Mouse (Mus musculus) liver, adult 2 months (tissue): Measurements from ENCODE around the gene Rrp36. TPM values are rescaled to one million over a fixed set of nuclear protein-coding genes. Genes with fewer than 3 reads are reported as not detected.

Source experiments
- DNase-seq: peaks from one replicate; pipeline ENCODE4 v3.0.0-alpha.2; 2011; ENCODE audit warnings: low read depth, low spot score; ENCODE audit errors: extremely low read depth
- H3K27ac ChIP-seq: fragments of 200-500 bp; replicated peaks from 2 replicates; pipeline ENCODE4 v1.5.1; 2012; ENCODE audit warnings: low read depth, mild to moderate bottlenecking, control low read depth, inconsistent platforms, low read length; ENCODE audit not compliant: insufficient read depth
- H3K27me3 ChIP-seq: fragments of 200-500 bp; 2 replicates; pipeline ENCODE4 v1.6.1; 2012; ENCODE audit warnings: mild to moderate bottlenecking, moderate library complexity, low read length, inconsistent platforms; ENCODE audit not compliant: control insufficient read depth, insufficient read depth
- H3K36me3 ChIP-seq: fragments of 200-500 bp; 2 replicates; pipeline ENCODE4 v1.6.1; 2012; ENCODE audit warnings: low read length, inconsistent platforms; ENCODE audit not compliant: control insufficient read depth, insufficient read depth
- H3K4me1 ChIP-seq: fragments of 200-500 bp; 2 replicates; pipeline ENCODE4 v1.6.1; 2011; ENCODE audit warnings: low read length; ENCODE audit not compliant: control insufficient read depth, insufficient read depth
- H3K4me3 ChIP-seq: fragments of 200-500 bp; 2 replicates; pipeline ENCODE4 v1.5.1; 2011; ENCODE audit warnings: low read depth, mild to moderate bottlenecking, control low read depth, low read length, moderate library complexity; ENCODE audit not compliant: insufficient read depth
- H3K79me2 ChIP-seq: fragments of 200-500 bp; 2 replicates; pipeline ENCODE4 v1.6.1; 2012; ENCODE audit warnings: inconsistent platforms, mild to moderate bottlenecking, low read length, moderate library complexity; ENCODE audit not compliant: control insufficient read depth, insufficient read depth
- H3K9ac ChIP-seq: fragments of 200-500 bp; 2 replicates; pipeline ENCODE4 v1.6.1; 2012; ENCODE audit warnings: low read depth, mild to moderate bottlenecking, control low read depth, inconsistent platforms, low read length
- CTCF ChIP-seq: fragments of 200-500 bp; IDR thresholded peaks from 2 replicates; pipeline ENCODE4 v1.5.1; 2011; ENCODE audit warnings: low read depth, low read length, control low read depth
- POLR2A ChIP-seq: fragments of 200-500 bp; IDR thresholded peaks from 2 replicates; pipeline ENCODE4 v1.6.1; 2011; ENCODE audit warnings: low read length, control low read depth; ENCODE audit not compliant: insufficient read depth; ENCODE audit errors: extremely low read depth
- WGBS: fragments of 180-500 bp; shearing (Covaris S2); methylation state at CpG from one replicate; pipeline ENCODE4 v1.1.7; 2018; 5-methylcytosine and 5-hydroxymethylcytosine counted together
- polyA plus RNA-seq: library from polyadenylated mRNA; depleted of rRNA; stranded (reverse); fragments of >200 nt; gene quantifications from 2 replicates; pipeline ENCODE4 v1.2.3, GENCODE M21; 2012
- total RNA-seq: library from RNA; depleted of rRNA; stranded (reverse); fragments of >200 nt; gene quantifications from 2 replicates; pipeline ENCODE4 v1.2.3, GENCODE M21; 2014

Gene Rrp36
- total and polyA plus RNA-seq, 2 experiments: 20.3 to 31.6 TPM

DNA sequence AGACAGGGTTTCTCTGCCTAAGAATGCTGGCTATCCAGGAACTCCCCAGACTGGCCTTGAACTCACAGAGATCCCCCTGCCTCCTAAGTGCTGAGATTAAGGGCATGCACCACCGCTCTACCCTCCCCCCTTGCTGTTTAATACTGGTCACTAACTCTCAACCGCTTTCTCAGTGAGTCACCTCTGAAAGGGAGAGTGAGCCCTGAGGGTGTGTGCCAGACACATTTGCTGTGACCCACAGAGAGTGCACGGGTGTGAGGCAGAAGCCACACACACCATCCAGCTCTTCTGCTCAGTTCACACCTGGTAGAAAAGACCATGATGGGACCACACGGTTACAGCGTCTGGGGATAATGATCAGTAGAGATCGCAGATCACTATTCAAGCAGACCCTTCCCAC lies 24.4 kb upstream of the Rrp36 start:
- Histone ChIP-seq H3K79me2 (peaks cover 22% of the 10 kb centered on the region; the same call in 1 of the 2 replicates), H3K9ac (no peak overlapping the region), H3K4me3 (no peak overlapping the region), H3K4me1 (peaks cover 1% of the 10 kb centered on the region; the same call in 1 of the 2 replicates), H3K36me3 (no peaks in the 10 kb centered on the region), H3K27me3 (no peaks in the 10 kb centered on the region), H3K27ac (no peak overlapping the region)
- WGBS: 96% methylated on average over 6 of the region's 6 CpGs
- DNase-seq: no peak
- TF ChIP-seq POLR2A (no peak), CTCF (no peak)

DNA sequence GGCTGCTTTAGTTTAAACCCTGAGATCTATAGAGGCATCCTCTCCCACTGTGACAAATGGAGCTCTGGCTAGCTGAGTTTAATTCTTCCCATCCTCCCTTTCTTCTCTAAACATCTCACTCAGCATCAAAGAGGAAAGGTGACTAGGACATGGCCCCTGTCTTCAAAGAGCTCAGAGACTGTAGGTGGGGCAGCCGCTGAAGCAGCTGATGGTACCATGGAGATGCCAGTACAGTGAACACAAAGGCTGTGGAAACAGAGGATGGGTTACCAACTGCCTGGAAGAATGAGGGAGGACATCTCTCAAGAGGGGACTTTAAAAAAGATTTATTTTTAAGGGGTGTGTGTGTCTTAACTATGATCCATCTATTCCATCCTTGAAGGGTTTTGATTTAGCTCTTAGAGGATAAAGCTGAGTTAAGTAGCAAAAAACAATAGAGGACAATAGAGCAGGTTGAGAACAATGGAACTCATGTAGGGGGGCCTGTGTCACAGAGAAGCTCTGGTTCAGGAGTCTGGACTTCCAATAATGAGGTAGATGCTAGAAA lies 20.4 kb upstream of the Rrp36 start:
- H3K4me3 ChIP-seq: no peak overlapping the region
- H3K36me3 ChIP-seq: no peaks in the 10 kb centered on the region
- H3K79me2 ChIP-seq: peaks cover 8% of the 10 kb centered on the region; the same call in 1 of the 2 replicates
- no peak for DNase-seq
- TF ChIP-seq POLR2A: no peak
- no peaks in the 10 kb centered on the region for H3K4me1 ChIP-seq
- H3K27me3 ChIP-seq: no peaks in the 10 kb centered on the region
- no peak overlapping the region for H3K27ac ChIP-seq
- WGBS: 84% methylated on average over 1 of the region's 1 CpGs
- H3K9ac ChIP-seq: no peak overlapping the region

DNA sequence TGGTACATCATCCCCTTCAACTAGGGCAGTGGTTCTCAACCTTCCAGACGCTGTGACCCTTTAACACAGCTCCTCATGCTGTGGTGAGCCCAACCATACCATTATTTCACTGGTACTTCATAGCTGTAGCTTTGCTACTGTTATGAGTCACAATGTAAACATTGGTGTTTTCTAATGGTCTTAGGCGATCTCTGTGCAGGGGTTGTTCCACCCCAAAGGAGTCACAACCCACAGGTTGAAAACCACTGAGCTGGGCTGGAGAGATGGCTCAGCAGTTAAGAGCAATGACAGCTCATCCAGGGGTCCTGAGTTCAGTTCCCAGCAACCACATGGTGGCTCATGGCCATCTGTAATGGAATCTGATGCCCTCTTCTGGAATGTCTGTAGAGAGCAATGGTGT lies 17.2 kb upstream of the Rrp36 start:
- Histone ChIP-seq H3K36me3 (no peaks in the 10 kb centered on the region), H3K79me2 (peaks cover 3% of the 10 kb centered on the region; the same call in 1 of the 2 replicates), H3K4me1 (no peaks in the 10 kb centered on the region), H3K27ac (no peak overlapping the region), H3K4me3 (no peak overlapping the region), H3K9ac (no peak overlapping the region), H3K27me3 (no peaks in the 10 kb centered on the region)
- DNase-seq: no peak
- 96% methylated on average over 2 of the region's 2 CpGs for WGBS
- no peak for TF ChIP-seq CTCF
- no peak for TF ChIP-seq POLR2A

DNA sequence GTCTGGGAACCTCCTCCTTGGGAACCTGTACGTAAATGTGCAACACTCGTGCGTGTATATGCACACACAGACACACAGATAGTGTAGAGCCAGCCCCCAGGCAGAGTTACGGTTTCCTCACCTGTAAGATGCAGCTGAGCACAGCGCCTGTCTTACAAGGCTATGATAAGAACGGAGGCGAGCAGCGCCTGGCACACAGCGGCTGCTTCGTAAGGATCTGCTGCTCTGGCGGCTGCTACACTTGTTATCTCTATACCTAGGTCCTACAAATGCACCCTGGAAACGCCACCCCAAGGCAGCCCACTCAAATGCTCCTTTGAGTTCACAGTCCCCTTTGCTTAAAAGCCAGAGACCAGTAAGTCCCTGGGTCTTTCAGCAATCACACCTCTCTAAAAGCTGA lies 16.5 kb upstream of the Rrp36 start:
- Histone ChIP-seq H3K36me3 (no peaks in the 10 kb centered on the region), H3K27me3 (no peaks in the 10 kb centered on the region), H3K4me3 (no peak overlapping the region), H3K9ac (no peak overlapping the region), H3K79me2 (peaks cover 3% of the 10 kb centered on the region; the same call in 1 of the 2 replicates), H3K27ac (no peak overlapping the region), H3K4me1 (no peaks in the 10 kb centered on the region)
- no peak for DNase-seq
- 95% methylated on average over 12 of the region's 12 CpGs for WGBS
- TF ChIP-seq POLR2A (no peak), CTCF (no peak)

DNA sequence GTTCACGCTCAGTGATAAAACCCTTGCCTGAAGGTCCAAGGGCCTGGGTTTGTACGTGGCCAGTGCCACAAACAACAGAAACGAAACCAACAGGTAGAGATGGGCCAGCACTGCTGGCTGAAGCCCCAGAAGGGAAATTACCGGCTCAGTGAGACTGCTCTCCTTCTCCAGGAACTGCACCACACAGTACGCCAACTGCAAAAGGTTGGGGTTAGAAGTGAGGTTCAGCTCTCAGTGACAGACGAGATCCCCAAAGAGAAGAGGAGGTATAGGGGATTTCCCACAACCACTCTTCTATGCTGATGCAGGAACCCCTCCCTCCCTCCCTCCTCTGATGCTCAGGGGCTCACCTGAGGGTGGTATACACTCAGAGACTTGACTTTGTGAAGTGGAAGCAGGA lies 11.8 kb upstream of the Rrp36 start:
- no peak overlapping the region for H3K9ac ChIP-seq
- peaks cover 5% of the 10 kb centered on the region for H3K4me1 ChIP-seq
- no peaks in the 10 kb centered on the region for H3K79me2 ChIP-seq
- H3K27me3 ChIP-seq: no peaks in the 10 kb centered on the region
- DNase-seq: no peak
- no peak overlapping the region for H3K27ac ChIP-seq
- H3K4me3 ChIP-seq: no peak overlapping the region
- WGBS: 90% methylated on average over 6 of the region's 6 CpGs
- no peak for TF ChIP-seq POLR2A
- TF ChIP-seq CTCF: no peak
- H3K36me3 ChIP-seq: no peaks in the 10 kb centered on the region

DNA sequence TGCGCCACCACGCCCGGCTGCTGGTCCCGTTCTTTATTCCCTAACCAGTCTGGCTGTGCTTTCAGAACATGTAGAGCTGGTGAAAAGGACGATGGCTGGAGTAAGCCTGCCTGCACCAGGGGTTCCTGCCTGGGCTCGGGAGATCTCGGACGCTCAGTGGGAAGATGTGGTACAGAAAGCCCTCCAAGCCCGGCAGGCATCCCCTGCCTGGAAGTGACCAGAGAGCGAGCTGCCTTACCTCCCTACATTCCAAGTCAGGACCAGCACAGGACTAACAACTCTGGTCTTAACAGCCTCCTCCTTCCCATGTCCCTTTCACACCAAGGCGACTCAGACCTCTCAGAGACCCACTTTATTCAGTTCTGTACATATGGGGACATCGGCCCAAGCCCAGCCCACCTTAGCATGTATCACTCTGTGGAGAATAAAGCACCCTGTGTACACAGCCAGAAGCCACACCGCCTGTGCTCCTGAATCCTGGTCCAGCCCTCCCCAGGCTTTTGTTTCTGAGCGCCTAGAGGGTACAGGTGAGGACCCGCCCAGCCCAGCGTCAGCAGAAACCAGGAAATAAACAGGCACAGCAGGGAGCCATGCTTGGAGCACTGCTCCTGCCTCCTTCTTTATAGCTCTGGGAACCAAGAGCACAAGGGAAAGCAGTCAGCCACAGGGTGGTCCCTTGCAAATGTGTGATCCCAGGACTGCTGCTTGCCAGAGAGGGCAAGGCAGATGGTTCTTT lies 8.7 kb upstream of the Rrp36 start:
- Histone ChIP-seq H3K4me3 (no peak overlapping the region), H3K27me3 (no peaks in the 10 kb centered on the region), H3K4me1 (peaks cover 11% of the 10 kb centered on the region), H3K9ac (no peak overlapping the region), H3K36me3 (no peaks in the 10 kb centered on the region), H3K79me2 (peaks cover 7% of the 10 kb centered on the region; the same call in 1 of the 2 replicates), H3K27ac (no peak overlapping the region)
- DNase-seq: no peak
- no peak for TF ChIP-seq POLR2A
- TF ChIP-seq CTCF: no peak
- WGBS: 96% methylated on average over 16 of the region's 16 CpGs
